Mouse (Mus musculus): ENCODE results near the gene Clip2. TPM values are rescaled to one million over a fixed set of nuclear protein-coding genes. Genes with fewer than 3 reads are reported as not detected.
"Not testable (repeated sequence)": the region's sequence is repeated elsewhere in the genome, so short reads cannot be mapped to it uniquely, and the experiment has no call there.

Gene Clip2
- total RNA-seq, 2 experiments from 2014 or later: 111 TPM

- intact Hi-C loops (cut with DNase I); DNase-seq (ENCODE audit: low spot score in 2 of 2): not testable (repeated sequence)
Measured at GRCm38 (mm10) chr5:134446755-134447154, 105.5 kb downstream of the Clip2 start.

GRCm38 (mm10) chr5:134445895-134446294 is 106.3 kb downstream of the Clip2 start:
- intact Hi-C loops (cut with DNase I): no loop called here
- DNase-seq (ENCODE audit: low spot score in 2 of 2): no peak

- intact Hi-C loops (cut with DNase I): no loop called here
- no peak for DNase-seq (ENCODE audit: low spot score in 2 of 2)
Measured at GRCm38 (mm10) chr5:134445208-134445831, 106.9 kb downstream of the Clip2 start.

GRCm38 (mm10) chr5:134444473-134444872 is 107.8 kb downstream of the Clip2 start:
- intact Hi-C loops (cut with DNase I): no loop called here
- DNase-seq (ENCODE audit: low spot score in 2 of 2): no peak

GRCm38 (mm10) chr5:134442066-134442465 is 110.2 kb downstream of the Clip2 start:
- no peak for DNase-seq (ENCODE audit: low spot score in 2 of 2)
- intact Hi-C loops (cut with DNase I): no loop called here

GRCm38 (mm10) chr5:134441105-134441504 is 111.1 kb downstream of the Clip2 start:
- intact Hi-C loops (cut with DNase I): no loop called here
- no peak for DNase-seq (ENCODE audit: low spot score in 2 of 2)

- intact Hi-C loops (cut with DNase I): no loop called here
Measured at GRCm38 (mm10) chr5:134440098-134440497, 112.1 kb downstream of the Clip2 start.

GRCm38 (mm10) chr5:134439481-134439880 is 112.8 kb downstream of the Clip2 start:
- intact Hi-C loops (cut with DNase I): no loop called here

More at GRCm38 (mm10) chr5:134440098-134440497, 112.1 kb downstream of the Clip2 start:
- DNase-seq (ENCODE audit: low spot score in 2 of 2): no peak

More at GRCm38 (mm10) chr5:134439481-134439880, 112.8 kb downstream of the Clip2 start:
- no peak for DNase-seq (ENCODE audit: low spot score in 2 of 2)

Small RNAs within 50 kb of the gene (microRNA-seq; reads per million reads assigned to microRNA genes)
- gene Gm26340: not detected
- gene Mir7228: not detected

Other genes starting within 250 kb of the Clip2 start
- gene Gtf2i, start 237.7 kb downstream of the Clip2 start, total RNA-seq (2021): 100 to 1,000 TPM; 212 to 223 TPM
- gene Gtf2ird1, start 95.7 kb downstream of the Clip2 start, total RNA-seq (2021): 10 to 100 TPM; 38.5 to 57.8 TPM
- under 1 TPM; 0.15 to 0.18 TPM for gene Syna, start 7.7 kb upstream of the Clip2 start, total RNA-seq (2021)
- gene Rfc2, start 28.9 kb upstream of the Clip2 start, total RNA-seq (2021): 10 to 100 TPM; 54.7 to 66.9 TPM
- 1 to 10 TPM; 2.1 to 2.8 TPM for gene Lat2, start 62.6 kb upstream of the Clip2 start, total RNA-seq (2021)
- gene Eif4h, start 87.1 kb upstream of the Clip2 start, total RNA-seq (2021): 100 to 1,000 TPM; 317 to 353 TPM
- 10 to 100 TPM; 63.2 to 71.6 TPM for gene Limk1, start 136.2 kb upstream of the Clip2 start, total RNA-seq (2021)
- 10 to 100 TPM; 11.6 to 17.0 TPM for gene Eln, start 194.9 kb upstream of the Clip2 start, total RNA-seq (2021)

Measured in left cerebral cortex, postnatal 36 days (tissue).